Mouse (Mus musculus): ENCODE results near the gene Zfp282. TPM values are rescaled to one million over a fixed set of nuclear protein-coding genes. Genes with fewer than 3 reads are reported as not detected.

Zfp282 gene
- total RNA-seq, 2 experiments from 2014 or later, result 9.2 to 10.5 TPM

Other genes starting within 250 kb of the Zfp282 start
- gene Pdia4, start 63.8 kb upstream of the Zfp282 start, total RNA-seq (2021), result 10 to 100 TPM; 34.1 to 46.1 TPM
- under 1 TPM; 0.73 to 0.88 TPM for gene Zfp786, start 46.3 kb upstream of the Zfp282 start, total RNA-seq (2021)
- 1 to 10 TPM; 5.3 to 7.0 TPM for gene Zfp398, start 41.5 kb upstream of the Zfp282 start, total RNA-seq (2021)
- 10 to 100 TPM in 1 of 2 experiments, 1 to 10 TPM in 1; 9.8 to 12.7 TPM for gene Zfp212, start 43.3 kb downstream of the Zfp282 start, total RNA-seq (2021)
- 1 to 10 TPM; 4.3 to 6.0 TPM for gene Zfp956, start 76.2 kb downstream of the Zfp282 start, total RNA-seq (2021)
- 10 to 100 TPM; 22.3 to 23.0 TPM for gene Zfp777, start 171.7 kb downstream of the Zfp282 start, total RNA-seq (2021)
- 10 to 100 TPM; 12.3 to 17.5 TPM for gene Zfp746, start 209.4 kb downstream of the Zfp282 start, total RNA-seq (2021)

Measured in gastrocnemius, postnatal 10 days (tissue).